Mouse (Mus musculus): ENCODE data around the gene Nmi. TPM values are rescaled to one million over a fixed set of nuclear protein-coding genes. Genes with fewer than 3 reads are reported as not detected.
A peak's percentile ranks its signal among the peaks of the same experiment; 100 is the strongest.

The Nmi gene
- polyA plus RNA-seq, 1 experiment from 2014 or later, result 44.5 TPM

- Histone ChIP-seq H3K36me3 (ENCODE audit: inconsistent target) (no peaks in the 10 kb centered on the region), H3K4me3 (ENCODE audit: inconsistent target) (peak overlapping the region; percentile 43), H3K27ac (peak overlapping the region; percentile 75), H3K79me2 (ENCODE audit: inconsistent target) (peaks cover 41% of the 10 kb centered on the region; the same call in 1 of the 2 replicates)
- WGBS (ENCODE audit: missing documents), result 5% methylated on average over 40 of the region's 40 CpGs
Measured at GRCm38 (mm10) chr2:51972641-51973409, 469 bp downstream of the Nmi start.

- H3K27ac ChIP-seq, result peak overlapping the region; percentile 75
- H3K79me2 ChIP-seq (ENCODE audit: inconsistent target), result peaks cover 48% of the 10 kb centered on the region; the same call in 1 of the 2 replicates
- no peaks in the 10 kb centered on the region for H3K36me3 ChIP-seq (ENCODE audit: inconsistent target)
- WGBS (ENCODE audit: missing documents), result 8% methylated on average over 5 of the region's 5 CpGs
- H3K4me3 ChIP-seq (ENCODE audit: inconsistent target), result peak overlapping the region; percentile 43
Measured at GRCm38 (mm10) chr2:51972142-51972541, 1.2 kb downstream of the Nmi start.

- H3K4me3 ChIP-seq (ENCODE audit: inconsistent target), result no peak overlapping the region
- H3K27ac ChIP-seq, result no peak overlapping the region
- H3K36me3 ChIP-seq (ENCODE audit: inconsistent target), result no peaks in the 10 kb centered on the region
- 98% methylated on average over 4 of the region's 4 CpGs for WGBS (ENCODE audit: missing documents)
- H3K79me2 ChIP-seq (ENCODE audit: inconsistent target), result peaks cover 60% of the 10 kb centered on the region; the same call in 1 of the 2 replicates
Measured at GRCm38 (mm10) chr2:51970897-51971296, 2.4 kb downstream of the Nmi start.

- Histone ChIP-seq H3K36me3 (ENCODE audit: inconsistent target) (no peaks in the 10 kb centered on the region), H3K27ac (no peak overlapping the region), H3K4me3 (ENCODE audit: inconsistent target) (no peak overlapping the region), H3K79me2 (ENCODE audit: inconsistent target) (peaks cover 81% of the 10 kb centered on the region; the same call in 1 of the 2 replicates)
- 94% methylated on average over 3 of the region's 3 CpGs for WGBS (ENCODE audit: missing documents)
Measured at GRCm38 (mm10) chr2:51967288-51967687, 6.0 kb downstream of the Nmi start.

GRCm38 (mm10) chr2:51953648-51954204 is 19.6 kb downstream of the Nmi start:
- no peak overlapping the region for H3K27ac ChIP-seq
- H3K79me2 ChIP-seq (ENCODE audit: inconsistent target), result no peaks in the 10 kb centered on the region
- WGBS (ENCODE audit: missing documents), result 83% methylated on average over 7 of the region's 7 CpGs
- H3K4me3 ChIP-seq (ENCODE audit: inconsistent target), result no peak overlapping the region
- peaks cover 88% of the 10 kb centered on the region for H3K36me3 ChIP-seq (ENCODE audit: inconsistent target)

GRCm38 (mm10) chr2:51950876-51951275 is 22.4 kb downstream of the Nmi start:
- no peak overlapping the region for H3K27ac ChIP-seq
- H3K36me3 ChIP-seq (ENCODE audit: inconsistent target), result peaks cover 72% of the 10 kb centered on the region
- WGBS (ENCODE audit: missing documents), result 79% methylated on average over 1 of the region's 1 CpGs
- no peaks in the 10 kb centered on the region for H3K79me2 ChIP-seq (ENCODE audit: inconsistent target)
- H3K4me3 ChIP-seq (ENCODE audit: inconsistent target), result no peak overlapping the region

GRCm38 (mm10) chr2:51948105-51948830 is 25.0 kb downstream of the Nmi start:
- 98% methylated on average over 6 of the region's 6 CpGs for WGBS (ENCODE audit: missing documents)
- Histone ChIP-seq H3K79me2 (ENCODE audit: inconsistent target) (no peaks in the 10 kb centered on the region), H3K27ac (no peak overlapping the region), H3K4me3 (ENCODE audit: inconsistent target) (no peak overlapping the region), H3K36me3 (ENCODE audit: inconsistent target) (peaks cover 52% of the 10 kb centered on the region)

- no peak overlapping the region for H3K4me3 ChIP-seq (ENCODE audit: inconsistent target)
- H3K36me3 ChIP-seq (ENCODE audit: inconsistent target), result peaks cover 29% of the 10 kb centered on the region
- no peaks in the 10 kb centered on the region for H3K79me2 ChIP-seq (ENCODE audit: inconsistent target)
- H3K27ac ChIP-seq, result no peak overlapping the region
- WGBS (ENCODE audit: missing documents), result 83% methylated on average over 2 of the region's 2 CpGs
Measured at GRCm38 (mm10) chr2:51945812-51946211, 27.5 kb downstream of the Nmi start.

- WGBS (ENCODE audit: missing documents), result 94% methylated on average over 7 of the region's 7 CpGs
- no peak overlapping the region for H3K27ac ChIP-seq
- H3K4me3 ChIP-seq (ENCODE audit: inconsistent target), result no peak overlapping the region
- no peaks in the 10 kb centered on the region for H3K36me3 ChIP-seq (ENCODE audit: inconsistent target)
- H3K79me2 ChIP-seq (ENCODE audit: inconsistent target), result no peaks in the 10 kb centered on the region
Measured at GRCm38 (mm10) chr2:51941832-51942231, 31.5 kb downstream of the Nmi start.

GRCm38 (mm10) chr2:51938750-51939149 is 34.5 kb downstream of the Nmi start:
- no peaks in the 10 kb centered on the region for H3K36me3 ChIP-seq (ENCODE audit: inconsistent target)
- H3K27ac ChIP-seq, result no peak overlapping the region
- 100% methylated on average over 2 of the region's 3 CpGs for WGBS (ENCODE audit: missing documents)

GRCm38 (mm10) chr2:51937004-51937403 is 36.3 kb downstream of the Nmi start:
- Histone ChIP-seq H3K36me3 (ENCODE audit: inconsistent target) (no peaks in the 10 kb centered on the region), H3K79me2 (ENCODE audit: inconsistent target) (peaks cover 25% of the 10 kb centered on the region), H3K27ac (no peak overlapping the region), H3K4me3 (ENCODE audit: inconsistent target) (no peak overlapping the region)
- WGBS (ENCODE audit: missing documents), result 79% methylated on average over 6 of the region's 6 CpGs

More at GRCm38 (mm10) chr2:51938750-51939149, 34.5 kb downstream of the Nmi start:
- Histone ChIP-seq H3K79me2 (ENCODE audit: inconsistent target) (peaks cover 8% of the 10 kb centered on the region; the same call in 1 of the 2 replicates), H3K4me3 (ENCODE audit: inconsistent target) (no peak overlapping the region)

- H3K27ac ChIP-seq, result no peak overlapping the region
- H3K36me3 ChIP-seq (ENCODE audit: inconsistent target), result no peaks in the 10 kb centered on the region
- 89% methylated on average over 3 of the region's 3 CpGs for WGBS (ENCODE audit: missing documents)
- no peak overlapping the region for H3K4me3 ChIP-seq (ENCODE audit: inconsistent target)
- peaks cover 28% of the 10 kb centered on the region for H3K79me2 ChIP-seq (ENCODE audit: inconsistent target)
Measured at GRCm38 (mm10) chr2:51936585-51936984, 36.7 kb downstream of the Nmi start.

GRCm38 (mm10) chr2:51935921-51936320 is 37.4 kb downstream of the Nmi start:
- 93% methylated on average over 7 of the region's 7 CpGs for WGBS (ENCODE audit: missing documents)
- no peak overlapping the region for H3K4me3 ChIP-seq (ENCODE audit: inconsistent target)

GRCm38 (mm10) chr2:51934574-51935334 is 38.5 kb downstream of the Nmi start, which contains the start of gene Rbm43:
TSS of gene Rbm43 (minus strand) at chr2:51935163.
- 1% methylated on average over 44 of the region's 48 CpGs for WGBS (ENCODE audit: missing documents)
- Histone ChIP-seq H3K79me2 (ENCODE audit: inconsistent target) (peaks cover 28% of the 10 kb centered on the region), H3K4me3 (ENCODE audit: inconsistent target) (peak within 1 kb of the TSS; percentile 78), H3K27ac (peak within 1 kb of the TSS; percentile 65), H3K36me3 (ENCODE audit: inconsistent target) (peaks cover 6% of the 10 kb centered on the region; the same call in 1 of the 2 replicates)

More at GRCm38 (mm10) chr2:51935921-51936320, 37.4 kb downstream of the Nmi start:
- no peak overlapping the region for H3K27ac ChIP-seq
- no peaks in the 10 kb centered on the region; the same call in 1 of the 2 replicates for H3K36me3 ChIP-seq (ENCODE audit: inconsistent target)
- H3K79me2 ChIP-seq (ENCODE audit: inconsistent target), result peaks cover 28% of the 10 kb centered on the region
